14 mouse cellular contexts compared by ENCODE assay signal in the genomic region with DNA sequence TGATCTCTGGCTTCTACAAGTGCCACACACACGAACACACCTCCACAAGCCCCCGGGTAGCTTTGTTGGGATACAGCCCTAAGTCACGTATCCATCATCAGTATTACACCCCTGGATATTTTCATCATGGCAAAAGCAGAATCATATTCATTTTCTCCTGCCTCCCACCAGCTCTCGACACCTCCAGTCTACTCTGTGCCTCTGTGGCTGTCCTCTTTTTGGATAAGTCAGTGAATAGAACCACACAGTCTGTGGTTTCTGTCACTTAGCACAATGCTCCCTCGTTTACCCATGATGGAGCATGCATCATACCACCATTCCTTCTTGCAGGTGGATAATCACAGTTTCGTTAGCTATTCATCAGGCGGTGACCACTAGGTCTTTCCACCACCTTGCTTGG.
"Had no signal": no experiment of that assay in that cellular context is flagged by ENCODE, and none has a peak within 500 bp of the region (broad histone marks: within the 10 kb centered on the region; RNA-seq: fewer than 3 reads in every experiment).

No protein-coding gene starts in this region.

- H3K4me2 ChIP-seq: lung, embryonic 14.5 days; midbrain, embryonic 12.5 days; neural tube, embryonic 12.5 days; stomach, embryonic 15.5 days had no signal

- H3K9ac ChIP-seq: lung, embryonic 14.5 days; midbrain, embryonic 12.5 days; neural tube, embryonic 12.5 days; stomach, embryonic 15.5 days had no signal

- H3K4me1 ChIP-seq: stomach, embryonic 15.5 days had no signal

- H3K9me3 ChIP-seq: midbrain, embryonic 10.5 days; midbrain, embryonic 12.5 days; neural tube, embryonic 12.5 days; stomach, embryonic 15.5 days had no signal

- H3K27ac ChIP-seq: midbrain, embryonic 10.5 days; midbrain, embryonic 12.5 days; neural tube, embryonic 12.5 days; stomach, embryonic 15.5 days; stomach, postnatal 0 days had no signal

- DNase-seq: lung, adult 18-20 months; lung, embryonic 14.5 days; lung, postnatal 10 days; lung, postnatal 4 days; midbrain, embryonic 14.5 days; right cerebral cortex, postnatal 14 days; thymus, adult 2 months; thymus, postnatal 25 days; thymus, postnatal 4 days had no signal

- H3K4me3 ChIP-seq: midbrain, embryonic 10.5 days; midbrain, embryonic 12.5 days; neural tube, embryonic 12.5 days; stomach, embryonic 15.5 days had no signal

- H3K27me3 ChIP-seq: midbrain, embryonic 12.5 days; neural tube, embryonic 12.5 days; stomach, embryonic 15.5 days had no signal

- H3K36me3 ChIP-seq: stomach, embryonic 15.5 days had no signal
